In genomic region chr13:92722389-92722788, GRCm38 (mm10) we compare ENCODE assay signal across 15 mouse cellular contexts.
DNase-seq lines count a peak whose midpoint lies in the region; ATAC-seq and TF ChIP-seq lines count a peak whose summit lies in the region.
"Had no signal": no experiment of that assay in that cellular context is flagged by ENCODE, and none has a peak within 500 bp of the region (broad histone marks: within the 10 kb centered on the region; RNA-seq: fewer than 3 reads in every experiment).

No protein-coding gene starts in this region.

- no peak for TF ChIP-seq EP300 in liver, postnatal 0 days (IDR thresholded peaks at IDR 0.05; ENCODE audit: low read depth)

- no peaks in the 10 kb centered on the region for H3K9me3 ChIP-seq in liver, postnatal 0 days (ENCODE audit: low read length)
- no peaks in the 10 kb centered on the region for H3K9me3 ChIP-seq in liver, embryonic 12.5 days (replicated peaks)
- H3K9me3 ChIP-seq in kidney, embryonic 14.5 days (ENCODE audit: control insufficient read depth, low read length), result no peaks in the 10 kb centered on the region
- H3K9me3 ChIP-seq: limb, embryonic 10.5 days had no signal

- no peak overlapping the region for H3K27ac ChIP-seq in liver, postnatal 0 days (ENCODE audit: low read depth)
- no peak overlapping the region for H3K27ac ChIP-seq in liver, embryonic 12.5 days
- H3K27ac ChIP-seq in kidney, embryonic 14.5 days (ENCODE audit: low read depth, low read length), result no peak overlapping the region
- H3K27ac ChIP-seq: limb, embryonic 10.5 days had no signal

- ATAC-seq in liver, postnatal 0 days, result peak; percentile 47
- ATAC-seq in liver, embryonic 12.5 days, result no peak
- ATAC-seq in CD4-positive, CD25-positive, alpha-beta regulatory T cell, adult 4 months, result peak; percentile 79
- peak; percentile 85 for ATAC-seq in megakaryocyte progenitor cell, adult 5-6 weeks (replicated peaks; ENCODE audit: poor library complexity)
- no peak for ATAC-seq in kidney, embryonic 14.5 days (ENCODE audit: low FRiP score, low TSS enrichment)
- ATAC-seq: midbrain, embryonic 16.5 days had no signal

- no peak for TF ChIP-seq CTCF in liver, postnatal 0 days (IDR thresholded peaks at IDR 0.05; ENCODE audit: low read depth)

- H3K4me2 ChIP-seq in liver, postnatal 0 days (ENCODE audit: low read depth, low read length), result no peak overlapping the region
- no peak overlapping the region for H3K4me2 ChIP-seq in liver, embryonic 12.5 days
- H3K4me2 ChIP-seq in kidney, embryonic 14.5 days (replicated peaks; ENCODE audit: low read depth, low read length), result no peak overlapping the region

- H3K4me3 ChIP-seq in liver, postnatal 0 days (ENCODE audit: low read depth, low read length), result no peak overlapping the region
- no peak overlapping the region for H3K4me3 ChIP-seq in liver, embryonic 12.5 days
- H3K4me3 ChIP-seq in kidney, embryonic 14.5 days (ENCODE audit: low read length), result no peak overlapping the region
- H3K4me3 ChIP-seq: limb, embryonic 10.5 days had no signal

- H3K27me3 ChIP-seq in liver, postnatal 0 days (ENCODE audit: insufficient read depth, low read length), result no peaks in the 10 kb centered on the region
- H3K27me3 ChIP-seq in liver, embryonic 12.5 days (replicated peaks), result peaks cover 7% of the 10 kb centered on the region; the same call in 1 of the 2 replicates
- H3K27me3 ChIP-seq in kidney, embryonic 14.5 days (ENCODE audit: control insufficient read depth, insufficient read depth, low read length), result no peaks in the 10 kb centered on the region

- peak; percentile 15 for DNase-seq in liver, postnatal 0 days
- peak; percentile 29 for DNase-seq in A20 (ENCODE audit: low read depth, low spot score)
- no peak for DNase-seq in adrenal gland, postnatal 4 days (ENCODE audit: low spot score in 2 of 2)
- DNase-seq: adrenal gland, adult 8-10 months; cerebellum, postnatal 14 days; heart, adult 18-20 months; heart, postnatal 14 days; kidney, postnatal 14 days; lung, postnatal 10 days had no signal

- no peaks in the 10 kb centered on the region for H3K4me1 ChIP-seq in liver, postnatal 0 days (ENCODE audit: insufficient read depth)
- 0 out of 2 replicates have a peak, but pooled peaks cover under 1% of the 10 kb centered on the region for H3K4me1 ChIP-seq in liver, embryonic 12.5 days
- no peaks in the 10 kb centered on the region for H3K4me1 ChIP-seq in kidney, embryonic 14.5 days (ENCODE audit: control insufficient read depth, insufficient read depth, low read length)
- H3K4me1 ChIP-seq: limb, embryonic 10.5 days had no signal

- H3K9ac ChIP-seq in liver, postnatal 0 days (replicated peaks), result no peak overlapping the region
- H3K9ac ChIP-seq in liver, embryonic 12.5 days, result no peak overlapping the region
- H3K9ac ChIP-seq in kidney, embryonic 14.5 days (ENCODE audit: low read depth, low read length), result no peak overlapping the region

- 23% methylated on average over 5 of the region's 5 CpGs for WGBS in liver, postnatal 0 days (ENCODE audit: insufficient replicate concordance)
- WGBS in liver, embryonic 12.5 days (ENCODE audit: insufficient replicate concordance), result 33% methylated on average over 5 of the region's 5 CpGs
- 60% methylated on average over 5 of the region's 5 CpGs for WGBS in kidney, embryonic 14.5 days

- no peaks in the 10 kb centered on the region for H3K36me3 ChIP-seq in liver, postnatal 0 days (replicated peaks; ENCODE audit: insufficient read depth, low read length)
- H3K36me3 ChIP-seq in liver, embryonic 12.5 days, result no peaks in the 10 kb centered on the region
- no peaks in the 10 kb centered on the region for H3K36me3 ChIP-seq in kidney, embryonic 14.5 days (ENCODE audit: control insufficient read depth, insufficient read depth, low read length)
- H3K36me3 ChIP-seq: limb, embryonic 10.5 days had no signal

Comparison
In these comparisons a context has a peak if more than half of its experiments do, and no peak if none do; other contexts are left out.
1. ATAC-seq: peak in liver, postnatal 0 days (single experiment), CD4-positive, CD25-positive, alpha-beta regulatory T cell, adult 4 months (single experiment) and megakaryocyte progenitor cell, adult 5-6 weeks (single experiment); none in liver, embryonic 12.5 days (single experiment) and kidney, embryonic 14.5 days (single experiment).
2. DNase-seq: peak in liver, postnatal 0 days (single experiment) and A20 (single experiment); none in adrenal gland, postnatal 4 days (0 of 2).